Mouse (Mus musculus) layer of hippocampus, adult 18-20 months (tissue): ENCODE results near the gene Lifr. TPM values are rescaled to one million over a fixed set of nuclear protein-coding genes. Genes with fewer than 3 reads are reported as not detected.
A peak's percentile ranks its signal among the peaks of the same experiment; 100 is the strongest.

Experiments
- DNase-seq, 2 experiments: peaks; one replicate each; pipeline ENCODE4 v3.0.0; 2022; ENCODE audit warnings: low spot score in 2 of 2
- long read RNA-seq: library from polyadenylated mRNA; stranded (forward); transcript quantifications from one replicate; pipeline ENCODE4 v2.0.0, GENCODE M21; 2021
- total RNA-seq, 2 experiments: library from RNA; stranded (reverse); gene quantifications; 2 replicates each; pipeline ENCODE4 v1.2.3; 2021

Gene Lifr
- total RNA-seq: 10 to 100 TPM; 57.9 to 65.4 TPM
- long read RNA-seq, partial matches to known transcripts: 0 of 6 reads
- long read RNA-seq, other reads (novel, unspliced or antisense): 6 of 6 reads

- no peak for DNase-seq
Measured at GRCm38 (mm10) chr15:7090211-7090765, at the start of gene Lifr. Gene Lifr, plus strand, starts transcription at chr15:7090614.

- no peak for DNase-seq
Measured at GRCm38 (mm10) chr15:7044081-7044749, 46.2 kb upstream of the Lifr start.

GRCm38 (mm10) chr15:7045056-7045455 lies 45.4 kb upstream of the Lifr start:
- DNase-seq: no peak

GRCm38 (mm10) chr15:7047931-7048330 lies 42.5 kb upstream of the Lifr start:
- peak in 1 of 2 experiments; percentile 45 for DNase-seq

- no peak for DNase-seq
Measured at GRCm38 (mm10) chr15:7048916-7049315, 41.5 kb upstream of the Lifr start.

GRCm38 (mm10) chr15:7051666-7052065 lies 38.7 kb upstream of the Lifr start:
- DNase-seq: no peak

GRCm38 (mm10) chr15:7052117-7052516 lies 38.3 kb upstream of the Lifr start:
- DNase-seq: no peak

- no peak for DNase-seq
Measured at GRCm38 (mm10) chr15:7056851-7057250, 33.6 kb upstream of the Lifr start.

- no peak for DNase-seq
Measured at GRCm38 (mm10) chr15:7060522-7060921, 29.9 kb upstream of the Lifr start.

GRCm38 (mm10) chr15:7061995-7062697 lies 28.3 kb upstream of the Lifr start:
- DNase-seq: no peak

GRCm38 (mm10) chr15:7062698-7063009 lies 27.8 kb upstream of the Lifr start:
- DNase-seq: no peak

GRCm38 (mm10) chr15:7063521-7064240 lies 26.7 kb upstream of the Lifr start:
- no peak for DNase-seq

GRCm38 (mm10) chr15:7064992-7065523 lies 25.4 kb upstream of the Lifr start:
- DNase-seq: no peak

- DNase-seq: no peak
Measured at GRCm38 (mm10) chr15:7065624-7066023, 24.8 kb upstream of the Lifr start.

- no peak for DNase-seq
Measured at GRCm38 (mm10) chr15:7066752-7067151, 23.7 kb upstream of the Lifr start.

GRCm38 (mm10) chr15:7069374-7069773 lies 21.0 kb upstream of the Lifr start:
- DNase-seq: peak in 1 of 2 experiments; percentile 19

GRCm38 (mm10) chr15:7070199-7070794 lies 20.1 kb upstream of the Lifr start:
- no peak for DNase-seq

GRCm38 (mm10) chr15:7073269-7073668 lies 17.1 kb upstream of the Lifr start:
- no peak for DNase-seq

- peak in 1 of 2 experiments; percentile 35 for DNase-seq
Measured at GRCm38 (mm10) chr15:7075185-7075584, 15.2 kb upstream of the Lifr start.

- DNase-seq: no peak
Measured at GRCm38 (mm10) chr15:7078356-7078755, 12.1 kb upstream of the Lifr start.
